8 mouse cellular contexts compared by ENCODE assay signal in genomic region chr6:140570152-140570551, GRCm38 (mm10). TPM values are rescaled to one million over a fixed set of nuclear protein-coding genes. Genes with fewer than 3 reads are reported as not detected.
DNase-seq lines count a peak whose midpoint lies in the region; ATAC-seq lines count a peak whose summit lies in the region.

No protein-coding gene starts in this region.

- no peaks in the 10 kb centered on the region for H3K27me3 ChIP-seq in liver, embryonic 15.5 days
- no peaks in the 10 kb centered on the region for H3K27me3 ChIP-seq in liver, embryonic 12.5 days (replicated peaks)
- no peaks in the 10 kb centered on the region for H3K27me3 ChIP-seq in kidney, embryonic 14.5 days (ENCODE audit: control insufficient read depth, insufficient read depth, low read length)
- H3K27me3 ChIP-seq in neural tube, embryonic 15.5 days (replicated peaks): no peaks in the 10 kb centered on the region

- no peak overlapping the region for H3K4me2 ChIP-seq in liver, embryonic 15.5 days
- no peak overlapping the region for H3K4me2 ChIP-seq in liver, embryonic 12.5 days
- no peak overlapping the region for H3K4me2 ChIP-seq in kidney, embryonic 14.5 days (replicated peaks; ENCODE audit: low read depth, low read length)
- H3K4me2 ChIP-seq in neural tube, embryonic 15.5 days: no peak overlapping the region

- peak; percentile 55 for DNase-seq in cerebellum, adult 9-10 months
- no peak for DNase-seq in left cerebral cortex, postnatal 10 days (ENCODE audit: extremely low spot score in 1 of 2, low spot score in 2 of 2)
- DNase-seq in thymus, postnatal 36 days: no peak

- no peak overlapping the region for H3K4me3 ChIP-seq in liver, embryonic 15.5 days (replicated peaks)
- no peak overlapping the region for H3K4me3 ChIP-seq in liver, embryonic 12.5 days
- no peak overlapping the region for H3K4me3 ChIP-seq in kidney, embryonic 14.5 days (ENCODE audit: low read length)
- no peak overlapping the region for H3K4me3 ChIP-seq in neural tube, embryonic 15.5 days (replicated peaks)

- H3K4me1 ChIP-seq in liver, embryonic 15.5 days (replicated peaks): no peaks in the 10 kb centered on the region
- H3K4me1 ChIP-seq in liver, embryonic 12.5 days: no peaks in the 10 kb centered on the region
- peaks cover 4% of the 10 kb centered on the region; the same call in 1 of the 2 replicates for H3K4me1 ChIP-seq in kidney, embryonic 14.5 days (ENCODE audit: control insufficient read depth, insufficient read depth, low read length)
- H3K4me1 ChIP-seq in neural tube, embryonic 15.5 days: peaks cover 9% of the 10 kb centered on the region

- no peaks in the 10 kb centered on the region for H3K9me3 ChIP-seq in liver, embryonic 15.5 days (replicated peaks)
- H3K9me3 ChIP-seq in liver, embryonic 12.5 days (replicated peaks): no peaks in the 10 kb centered on the region
- no peaks in the 10 kb centered on the region for H3K9me3 ChIP-seq in kidney, embryonic 14.5 days (ENCODE audit: control insufficient read depth, low read length)
- no peaks in the 10 kb centered on the region for H3K9me3 ChIP-seq in neural tube, embryonic 15.5 days (replicated peaks)

- 0 out of 2 replicates have a peak, but pooled peaks cover 3% of the 10 kb centered on the region for H3K36me3 ChIP-seq in liver, embryonic 15.5 days (replicated peaks)
- H3K36me3 ChIP-seq in liver, embryonic 12.5 days: peaks cover 29% of the 10 kb centered on the region
- peaks cover 46% of the 10 kb centered on the region for H3K36me3 ChIP-seq in kidney, embryonic 14.5 days (ENCODE audit: control insufficient read depth, insufficient read depth, low read length)
- peaks cover 41% of the 10 kb centered on the region for H3K36me3 ChIP-seq in neural tube, embryonic 15.5 days

- 0 out of 2 replicates have a peak overlapping the region, but pooled peaks have one; percentile 14 for H3K27ac ChIP-seq in liver, embryonic 15.5 days (replicated peaks)
- no peak overlapping the region for H3K27ac ChIP-seq in liver, embryonic 12.5 days
- no peak overlapping the region for H3K27ac ChIP-seq in kidney, embryonic 14.5 days (ENCODE audit: low read depth, low read length)
- H3K27ac ChIP-seq in neural tube, embryonic 15.5 days (replicated peaks): no peak overlapping the region

- peak; percentile 87 for ATAC-seq in liver, embryonic 15.5 days (ENCODE audit: insufficient read depth)
- ATAC-seq in liver, embryonic 12.5 days: no peak
- peak; percentile 66; the same call in 1 of the 2 replicates for ATAC-seq in kidney, embryonic 14.5 days (ENCODE audit: low FRiP score, low TSS enrichment)
- peak; percentile 71 for ATAC-seq in neural tube, embryonic 15.5 days (ENCODE audit: low FRiP score)
- no peak for ATAC-seq in CD4-positive, CD25-positive, alpha-beta regulatory T cell, adult 4 months

- intact Hi-C loops in left cerebral cortex, postnatal 10 days (cut with DNase I): no loop called here

- no peak overlapping the region for H3K9ac ChIP-seq in liver, embryonic 15.5 days
- H3K9ac ChIP-seq in liver, embryonic 12.5 days: no peak overlapping the region
- peak overlapping the region; percentile 7; the same call in 1 of the 2 replicates for H3K9ac ChIP-seq in kidney, embryonic 14.5 days (ENCODE audit: low read depth, low read length)
- H3K9ac ChIP-seq in neural tube, embryonic 15.5 days (replicated peaks): no peak overlapping the region

- 67% methylated on average over 11 of the region's 11 CpGs for WGBS in liver, embryonic 15.5 days (ENCODE audit: insufficient replicate concordance)
- 74% methylated on average over 11 of the region's 11 CpGs for whole genome bisulfite sequencing in liver, embryonic 12.5 days (ENCODE audit: insufficient replicate concordance)
- WGBS in kidney, embryonic 14.5 days: 43% methylated on average over 11 of the region's 11 CpGs
- WGBS in neural tube, embryonic 15.5 days: 58% methylated on average over 11 of the region's 11 CpGs

RNA-seq across cellular contexts. Expression of gene Aebp2, which starts 52.3 kb away (rescaled TPM):
- 2.7 and 3.1 TPM in 2 replicates for polyA plus RNA-seq in liver, embryonic 15.5 days (2015; fragmentation: Nextera tagmentation; extraction: Ambion mirVana)
- 6.1 and 6.5 TPM in 2 replicates for polyA plus RNA-seq in liver, embryonic 12.5 days (2016; fragmentation: Nextera tagmentation; extraction: Ambion mirVana)
- 18.0 and 22.4 TPM in 2 replicates for polyA plus RNA-seq in kidney, embryonic 14.5 days (2014; fragmentation: Nextera tagmentation; extraction: Ambion mirVana)
- 7.2 and 8.2 TPM in 2 replicates for polyA plus RNA-seq in neural tube, embryonic 15.5 days (2015; fragmentation: Nextera tagmentation; extraction: Ambion mirVana)
- 10 to 100 TPM; 42.8 to 45.6 TPM for total RNA-seq in left cerebral cortex, postnatal 10 days (2021)
- polyA plus RNA-seq in CD4-positive, CD25-positive, alpha-beta regulatory T cell, adult 4 months (2017; shearing (Covaris generic)): 10 to 100 TPM; 23.8 to 39.0 TPM

Comparison
In these comparisons a context has a peak if more than half of its experiments do, and no peak if none do; other contexts are left out.
1. ATAC-seq: peak in liver, embryonic 15.5 days (single experiment), kidney, embryonic 14.5 days (single experiment) and neural tube, embryonic 15.5 days (single experiment); none in liver, embryonic 12.5 days (single experiment) and CD4-positive, CD25-positive, alpha-beta regulatory T cell, adult 4 months (single experiment).